Mouse (Mus musculus) stomach, embryonic 16.5 days (tissue): ENCODE measurements around the gene Sorcs1. TPM values are rescaled to one million over a fixed set of nuclear protein-coding genes. Genes with fewer than 3 reads are reported as not detected.
A peak's percentile ranks its signal among the peaks of the same experiment; 100 is the strongest.

Experiments
- ATAC-seq: fragments of 200-750 bp; cut with Nextera tagmentation; 2 replicates; pipeline ENCODE4 v1.8.0; 2017; ENCODE audit warnings: moderate number of reproducible peaks, moderate TSS enrichment; ENCODE audit not compliant: insufficient read depth, low FRiP score
- H3K27ac ChIP-seq: fragments of 300-500 bp; sonication (generic); 2 replicates; pipeline ENCODE4 v1.5.1; 2014; ENCODE audit warnings: low read length
- H3K27me3 ChIP-seq: fragments of 300-500 bp; sonication (generic); 2 replicates; pipeline ENCODE4 v1.6.1; 2014; ENCODE audit warnings: low read length, control low read depth, mixed read lengths; ENCODE audit not compliant: control insufficient read depth, insufficient read depth
- H3K36me3 ChIP-seq: fragments of 300-500 bp; sonication (generic); 2 replicates; pipeline ENCODE4 v1.6.1; 2014; ENCODE audit warnings: low read length; ENCODE audit not compliant: control insufficient read depth, insufficient read depth
- H3K4me1 ChIP-seq: fragments of 300-500 bp; sonication (generic); 2 replicates; pipeline ENCODE4 v1.6.1; 2014; ENCODE audit warnings: low read length, control low read depth, mixed read lengths; ENCODE audit not compliant: control insufficient read depth, insufficient read depth
- H3K4me2 ChIP-seq: fragments of 300-500 bp; sonication (generic); 2 replicates; pipeline ENCODE4 v1.6.1; 2014; ENCODE audit warnings: low read depth, low read length, mixed read lengths
- H3K4me3 ChIP-seq: fragments of 300-500 bp; sonication (generic); replicated peaks from 2 replicates; pipeline ENCODE4 v1.5.1; 2014; ENCODE audit warnings: mild to moderate bottlenecking, low read length
- H3K9ac ChIP-seq: fragments of 300-500 bp; sonication (generic); 2 replicates; pipeline ENCODE4 v1.6.1; 2014; ENCODE audit warnings: low read length
- H3K9me3 ChIP-seq: fragments of 300-500 bp; sonication (generic); replicated peaks from 2 replicates; pipeline ENCODE4 v1.6.1; 2016; ENCODE audit warnings: low read length, control low read depth; ENCODE audit not compliant: control insufficient read depth
- WGBS: fragments of 180-500 bp; shearing (Covaris S2); extraction: QIAGEN DNeasy Blood & Tissue Kit; methylation state at CpG from one replicate; pipeline ENCODE4 v1.1.7; 2014; 5-methylcytosine and 5-hydroxymethylcytosine counted together
- polyA plus RNA-seq: library from polyadenylated mRNA; unstranded; fragments of >200 nt; fragmentation: Nextera tagmentation; extraction: Ambion mirVana; gene quantifications from 2 replicates; pipeline ENCODE4 v1.2.1, GENCODE M21; 2015

Sorcs1 gene
- polyA plus RNA-seq, 1 experiment from 2014 or later = 2.4 TPM

DNA sequence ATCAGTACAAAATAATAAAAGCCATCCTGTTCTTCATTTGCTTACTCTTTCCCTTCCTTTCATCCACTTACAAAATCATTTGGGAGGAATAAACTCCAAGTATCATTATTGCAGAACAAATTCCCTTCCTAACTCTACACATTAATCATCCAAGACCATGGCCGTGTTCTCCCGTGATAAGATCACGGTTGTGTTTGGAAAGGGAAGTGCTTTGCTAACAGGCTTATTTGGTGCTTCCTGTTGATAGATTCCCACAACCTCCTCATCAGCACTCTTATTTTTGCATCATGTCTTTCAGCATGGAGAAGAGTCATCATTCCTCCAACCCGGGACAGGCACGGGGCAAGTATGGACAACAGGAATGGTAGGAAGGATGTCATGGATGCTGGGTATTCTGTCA, 25.7 kb downstream of the Sorcs1 start:
- H3K9ac ChIP-seq = no peak overlapping the region
- ATAC-seq = no peak
- H3K4me1 ChIP-seq = no peaks in the 10 kb centered on the region
- no peaks in the 10 kb centered on the region for H3K27me3 ChIP-seq
- no peak overlapping the region for H3K4me3 ChIP-seq
- H3K36me3 ChIP-seq = no peaks in the 10 kb centered on the region
- H3K9me3 ChIP-seq = no peaks in the 10 kb centered on the region
- H3K4me2 ChIP-seq = no peak overlapping the region
- no peak overlapping the region for H3K27ac ChIP-seq
- 54% methylated on average over 5 of the region's 5 CpGs for WGBS

DNA sequence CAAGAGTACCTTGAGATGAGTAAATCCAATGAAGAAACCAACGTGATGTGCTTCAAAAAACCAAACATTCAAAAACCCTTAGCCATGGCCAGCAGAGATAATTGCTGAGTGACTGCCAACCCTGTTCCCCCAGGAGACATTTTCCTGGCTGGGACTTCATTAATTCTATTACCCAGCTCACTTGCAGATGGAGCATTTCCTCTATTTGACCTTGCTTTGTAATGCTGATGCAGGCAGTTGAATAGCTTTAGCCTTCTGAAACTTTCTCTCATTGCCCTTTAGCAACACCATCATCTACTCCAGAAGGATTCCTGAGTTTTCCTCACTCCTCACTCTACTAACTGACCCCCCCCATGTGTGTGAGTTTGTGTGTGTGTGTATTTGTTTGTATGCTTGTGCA, 34.6 kb downstream of the Sorcs1 start:
- Histone ChIP-seq H3K4me2 (no peak overlapping the region), H3K4me1 (no peaks in the 10 kb centered on the region), H3K27me3 (no peaks in the 10 kb centered on the region), H3K9ac (no peak overlapping the region), H3K9me3 (no peaks in the 10 kb centered on the region), H3K4me3 (no peak overlapping the region), H3K27ac (no peak overlapping the region), H3K36me3 (no peaks in the 10 kb centered on the region)
- no peak for ATAC-seq
- WGBS = 65% methylated on average over 1 of the region's 1 CpGs

DNA sequence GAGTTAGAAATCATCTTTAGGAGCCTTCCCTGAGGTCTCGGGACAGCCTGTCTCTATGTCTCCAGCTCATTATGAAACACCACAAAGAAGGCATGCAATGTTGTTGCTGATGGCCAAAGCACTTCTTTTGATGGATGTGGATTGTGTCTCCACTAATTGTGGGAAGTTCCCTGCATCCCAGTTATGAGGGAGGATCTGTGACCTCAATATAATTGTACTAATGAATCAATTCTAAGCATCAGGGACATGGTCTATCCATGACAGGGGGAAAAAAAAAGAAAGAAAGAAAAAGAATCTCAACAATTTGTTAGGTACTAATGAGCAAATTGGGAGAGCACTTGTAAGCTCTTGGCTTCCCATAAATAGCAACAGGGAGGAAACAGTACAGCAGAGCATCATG, 36.3 kb downstream of the Sorcs1 start:
- Histone ChIP-seq H3K4me1 (no peaks in the 10 kb centered on the region), H3K36me3 (no peaks in the 10 kb centered on the region), H3K9me3 (no peaks in the 10 kb centered on the region), H3K4me2 (no peak overlapping the region), H3K4me3 (no peak overlapping the region), H3K9ac (no peak overlapping the region), H3K27ac (no peak overlapping the region), H3K27me3 (no peaks in the 10 kb centered on the region)
- 76% methylated on average over 1 of the region's 1 CpGs for WGBS
- no peak for ATAC-seq

DNA sequence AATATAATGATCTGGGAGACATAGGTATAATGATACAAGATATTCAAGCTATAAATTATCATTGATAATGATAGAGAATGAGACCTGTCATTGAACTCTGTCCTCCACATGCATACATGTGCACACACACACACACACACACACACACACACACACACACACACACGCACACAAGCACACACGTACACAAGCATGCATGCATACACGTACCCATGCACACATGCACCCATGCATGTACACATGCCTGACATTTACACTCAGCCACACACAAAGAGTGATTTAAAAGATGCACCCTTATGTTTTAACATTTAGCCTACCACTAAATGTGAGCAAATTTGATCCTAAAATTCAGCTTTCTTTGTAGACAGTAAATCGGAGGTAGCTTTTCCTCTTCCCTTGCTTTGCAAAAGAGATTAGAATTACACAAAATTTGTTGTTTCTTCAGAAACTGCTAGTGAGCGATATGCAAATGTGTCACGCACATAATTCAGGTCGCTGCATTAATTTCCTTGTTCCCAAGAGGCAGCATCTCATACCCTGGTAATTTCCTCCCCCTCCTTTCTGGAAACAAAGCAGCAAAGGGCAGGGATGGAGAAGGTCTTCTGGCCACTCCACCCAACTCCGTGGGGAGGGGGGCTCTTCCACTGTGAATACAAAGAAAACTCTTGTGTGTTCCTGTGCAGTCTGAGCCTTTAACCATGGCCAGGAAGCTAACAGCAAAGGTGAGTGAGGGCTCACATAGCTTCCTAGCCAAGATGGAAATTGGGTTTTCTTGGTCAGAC, 38.0 kb downstream of the Sorcs1 start:
- ATAC-seq = no peak
- Histone ChIP-seq H3K4me3 (no peak overlapping the region), H3K9ac (no peak overlapping the region), H3K36me3 (no peaks in the 10 kb centered on the region), H3K27me3 (no peaks in the 10 kb centered on the region), H3K4me2 (no peak overlapping the region), H3K9me3 (no peaks in the 10 kb centered on the region), H3K27ac (no peak overlapping the region), H3K4me1 (no peaks in the 10 kb centered on the region)
- whole genome bisulfite sequencing = 85% methylated on average over 8 of the region's 8 CpGs

DNA sequence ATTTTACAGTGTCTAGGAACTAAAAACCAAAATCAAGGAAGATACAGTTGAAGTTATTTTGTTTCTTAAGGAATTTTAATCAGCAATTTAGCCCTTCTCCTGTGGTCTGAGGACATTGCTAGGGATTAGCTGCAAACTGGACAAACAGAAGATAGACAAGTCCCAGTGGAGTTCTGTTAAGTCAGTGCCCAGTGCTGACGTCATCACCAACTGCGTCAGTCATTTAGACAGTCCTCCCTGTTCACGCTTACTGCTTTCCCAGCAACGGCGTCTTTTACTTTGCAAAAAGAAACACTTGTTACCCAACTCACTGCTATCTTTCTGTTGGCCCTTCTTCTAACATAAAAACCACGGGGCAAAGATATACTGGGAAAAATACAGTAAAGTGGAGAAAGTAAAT, 40.3 kb downstream of the Sorcs1 start:
- no peak overlapping the region for H3K4me3 ChIP-seq
- H3K27me3 ChIP-seq = no peaks in the 10 kb centered on the region
- WGBS = 71% methylated on average over 6 of the region's 6 CpGs
- H3K27ac ChIP-seq = no peak overlapping the region
- H3K4me1 ChIP-seq = no peaks in the 10 kb centered on the region
- no peaks in the 10 kb centered on the region for H3K9me3 ChIP-seq
- H3K9ac ChIP-seq = no peak overlapping the region
- ATAC-seq = no peak
- H3K4me2 ChIP-seq = no peak overlapping the region
- no peaks in the 10 kb centered on the region for H3K36me3 ChIP-seq

DNA sequence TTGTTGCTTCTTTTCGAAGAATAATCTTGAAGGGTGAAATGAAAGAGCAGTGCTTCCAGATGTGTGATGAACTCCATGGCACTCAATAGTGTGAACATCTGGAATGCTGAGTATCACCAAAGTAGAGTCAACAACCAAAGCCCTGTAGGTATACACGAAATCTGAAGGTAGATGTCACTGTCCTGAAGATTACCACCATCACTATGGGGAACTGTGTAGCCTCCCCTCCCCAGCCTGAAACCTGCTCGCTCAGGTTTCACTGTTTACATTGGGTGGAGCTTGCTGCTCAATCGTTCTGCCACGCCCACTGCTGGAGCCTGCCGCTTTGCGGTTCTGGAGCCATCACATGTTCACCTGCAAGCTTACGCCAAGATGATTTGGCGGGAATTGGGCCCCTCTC, 64.4 kb downstream of the Sorcs1 start:
- no peak overlapping the region for H3K4me3 ChIP-seq
- H3K9me3 ChIP-seq = no peaks in the 10 kb centered on the region
- 23% methylated on average over 9 of the region's 9 CpGs for WGBS
- H3K27ac ChIP-seq = no peak overlapping the region
- no peaks in the 10 kb centered on the region for H3K4me1 ChIP-seq
- no peaks in the 10 kb centered on the region for H3K36me3 ChIP-seq
- no peak overlapping the region for H3K9ac ChIP-seq
- no peak for ATAC-seq
- no peaks in the 10 kb centered on the region for H3K27me3 ChIP-seq
- no peak overlapping the region for H3K4me2 ChIP-seq

DNA sequence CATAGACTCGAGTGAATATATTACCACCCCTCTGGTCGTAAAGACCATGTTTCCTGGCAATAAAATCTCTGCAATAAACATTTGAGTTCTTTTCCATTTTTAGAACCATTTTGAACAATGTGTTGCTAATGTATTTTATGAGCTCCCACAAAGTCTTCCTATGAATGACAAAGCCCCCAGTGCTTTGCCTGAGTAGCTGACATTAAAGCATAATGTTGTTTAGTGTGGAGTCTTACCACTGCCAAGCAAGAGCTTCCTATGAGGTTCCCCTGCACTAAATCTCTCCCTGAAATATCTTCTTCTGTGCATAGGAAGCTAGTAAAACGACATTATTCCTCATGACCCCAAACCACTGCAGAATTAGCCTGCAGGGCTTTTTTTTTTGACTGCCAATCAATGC, 66.8 kb downstream of the Sorcs1 start:
- Histone ChIP-seq H3K9me3 (no peaks in the 10 kb centered on the region), H3K27me3 (no peaks in the 10 kb centered on the region), H3K4me1 (no peaks in the 10 kb centered on the region), H3K36me3 (no peaks in the 10 kb centered on the region), H3K4me2 (no peak overlapping the region), H3K9ac (no peak overlapping the region), H3K4me3 (no peak overlapping the region), H3K27ac (no peak overlapping the region)
- 39% methylated on average over 3 of the region's 3 CpGs for WGBS
- ATAC-seq = no peak

DNA sequence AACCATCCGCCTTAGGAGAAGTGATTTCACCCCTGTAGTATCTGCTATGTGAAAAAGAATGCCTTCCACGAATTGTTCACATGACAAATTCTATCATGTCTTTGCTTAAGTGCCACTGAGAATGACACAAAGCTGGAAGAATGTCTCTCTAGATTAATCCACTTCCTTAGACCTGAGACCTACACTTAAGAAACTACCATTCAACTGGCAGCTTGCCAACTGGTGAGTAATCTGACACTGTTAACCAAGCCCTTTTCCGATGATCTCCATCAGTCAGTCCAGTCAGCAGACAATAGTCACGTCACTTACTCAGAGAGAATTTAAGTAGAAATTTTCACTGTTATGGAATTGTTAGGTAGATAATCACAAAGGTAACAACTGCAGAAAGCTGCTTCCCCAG, 74.6 kb downstream of the Sorcs1 start:
- H3K9ac ChIP-seq = no peak overlapping the region
- 32% methylated on average over 4 of the region's 4 CpGs for WGBS
- no peak for ATAC-seq

DNA sequence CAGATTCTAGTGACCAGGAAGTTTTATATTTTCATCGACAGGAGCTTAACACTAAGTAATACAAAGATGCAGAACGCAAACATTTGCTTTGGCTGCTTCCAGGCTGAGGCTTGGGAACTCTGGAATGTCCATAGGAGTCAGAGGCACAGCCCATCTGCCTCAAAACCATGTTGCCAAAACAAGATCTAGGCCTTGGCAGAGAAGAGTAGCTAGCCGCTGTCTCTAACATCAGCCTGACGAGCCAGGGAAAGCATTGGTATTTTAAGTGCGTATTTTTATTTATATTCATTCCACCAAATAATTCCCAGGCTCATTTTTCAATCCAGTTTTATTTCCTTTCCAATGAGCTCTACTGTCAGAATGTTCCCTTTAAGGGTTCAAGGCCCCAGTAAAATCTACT, 75.1 kb downstream of the Sorcs1 start:
- Histone ChIP-seq H3K4me3 (no peak overlapping the region), H3K9me3 (no peaks in the 10 kb centered on the region), H3K4me2 (no peak overlapping the region), H3K27ac (no peak overlapping the region), H3K4me1 (no peaks in the 10 kb centered on the region), H3K9ac (no peak overlapping the region), H3K27me3 (no peaks in the 10 kb centered on the region), H3K36me3 (no peaks in the 10 kb centered on the region)
- WGBS = 54% methylated on average over 5 of the region's 5 CpGs
- ATAC-seq = peak; percentile 29; the same call in 1 of the 2 replicates

More for the DNA sequence above, 74.6 kb downstream of the Sorcs1 start:
- H3K27ac ChIP-seq = no peak overlapping the region
- no peaks in the 10 kb centered on the region for H3K4me1 ChIP-seq
- H3K9me3 ChIP-seq = no peaks in the 10 kb centered on the region
- no peaks in the 10 kb centered on the region for H3K36me3 ChIP-seq
- no peaks in the 10 kb centered on the region for H3K27me3 ChIP-seq
- no peak overlapping the region for H3K4me3 ChIP-seq
- H3K4me2 ChIP-seq = no peak overlapping the region
